Mouse (Mus musculus) MEL (cell line): Measurements from ENCODE around the gene Uqcrfs1.

Source experiments
- CTCF ChIP-seq, 3 experiments: IDR thresholded peaks in 2 of 3; conservative IDR thresholded peaks in 1 of 3; 2 replicates each; pipeline ENCODE4 v1.5.1; 2011 to 2012; ENCODE audit warnings: low read length in 3 of 3, low read depth in 2 of 3, mild to moderate bottlenecking in 2 of 3, improper control_type of control experiment in 1 of 3, inconsistent platforms in 1 of 3, mixed read lengths in 1 of 3, moderate library complexity in 1 of 3; ENCODE audit not compliant: control insufficient read depth in 1 of 3, insufficient read depth in 1 of 3, poor library complexity in 1 of 3, severe bottlenecking in 1 of 3
- ETS1 ChIP-seq: IDR thresholded peaks from 2 replicates; pipeline ENCODE4 v1.6.1; 2012; ENCODE audit warnings: low read depth, mild to moderate bottlenecking, inconsistent platforms, low read length, improper control_type of control experiment, moderate library complexity
- GABPA ChIP-seq: IDR thresholded peaks from 2 replicates; pipeline ENCODE4 v1.6.1; 2012; ENCODE audit warnings: low read depth, mild to moderate bottlenecking, inconsistent platforms, low read length, improper control_type of control experiment, moderate library complexity
- GATA1 ChIP-seq: IDR thresholded peaks from 2 replicates; pipeline ENCODE4 v1.6.1; 2011; ENCODE audit warnings: low read depth, low read length, improper control_type of control experiment
- MAZ ChIP-seq: IDR thresholded peaks from 2 replicates; pipeline ENCODE4 v1.6.1; 2012; ENCODE audit warnings: low read depth, mild to moderate bottlenecking, inconsistent platforms, low read length, improper control_type of control experiment
- NRF1 ChIP-seq: IDR thresholded peaks from 2 replicates; pipeline ENCODE4 v1.6.1; 2014; ENCODE audit warnings: low read depth, mild to moderate bottlenecking, inconsistent platforms, low read length, improper control_type of control experiment, moderate library complexity; ENCODE audit not compliant: poor library complexity, insufficient read depth, severe bottlenecking
- POLR2A ChIP-seq, 2 experiments: IDR thresholded peaks; 2 replicates each; pipeline ENCODE4 v1.6.1; 2011 to 2012; ENCODE audit warnings: low read length in 2 of 2, mild to moderate bottlenecking in 2 of 2, control low read depth in 1 of 2, improper control_type of control experiment in 1 of 2, low read depth in 1 of 2, moderate library complexity in 1 of 2; ENCODE audit not compliant: control insufficient read depth in 1 of 2, insufficient read depth in 1 of 2, poor library complexity in 1 of 2
- POLR2AphosphoS2 ChIP-seq: IDR thresholded peaks from 2 replicates; pipeline ENCODE4 v1.6.1; 2011; ENCODE audit warnings: low read length, improper control_type of control experiment
- TAL1 ChIP-seq: IDR thresholded peaks from 2 replicates; pipeline ENCODE4 v1.6.1; 2012; ENCODE audit warnings: mild to moderate bottlenecking, inconsistent platforms, low read length, moderate library complexity, mixed read lengths
- USF1 ChIP-seq: IDR thresholded peaks from 2 replicates; pipeline ENCODE4 v1.6.1; 2014; ENCODE audit warnings: low read depth, mild to moderate bottlenecking, inconsistent platforms, low read length, improper control_type of control experiment, moderate library complexity
- ZC3H11A ChIP-seq: IDR thresholded peaks from 2 replicates; pipeline ENCODE4 v1.6.1; 2012; ENCODE audit warnings: low read depth, mild to moderate bottlenecking, inconsistent platforms, low read length, improper control_type of control experiment

DNA sequence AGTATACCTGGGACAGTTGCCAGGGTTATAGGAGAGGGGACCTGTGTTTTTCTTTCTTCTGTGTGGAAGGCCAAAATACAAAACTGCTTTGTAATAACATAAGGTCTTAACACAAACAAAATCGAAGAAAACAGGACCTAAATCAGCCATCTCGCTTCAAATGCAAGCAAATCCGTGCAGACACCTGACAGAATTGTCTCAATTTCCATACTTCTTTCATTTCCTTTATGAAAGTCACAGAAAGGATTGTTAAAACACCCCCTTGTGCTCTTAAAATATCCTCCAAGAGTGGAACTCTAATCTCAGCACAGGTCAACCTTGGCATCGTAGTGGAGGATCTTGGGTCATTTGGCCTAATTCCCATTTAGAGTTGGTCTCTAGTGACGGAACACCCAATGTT, 14.9 kb upstream of the Uqcrfs1 start:
- no peak for TF ChIP-seq CTCF (IDR thresholded peaks at IDR 0.05 in 2 of 3, conservative IDR thresholded peaks at IDR 0.05 in 1 of 3; ENCODE audit: control insufficient read depth in 1 of 3, insufficient read depth in 1 of 3, low read depth in 2 of 3, low read length in 3 of 3, poor library complexity in 1 of 3, severe bottlenecking in 1 of 3)
- TF ChIP-seq GATA1 = no peak
- no peak for TF ChIP-seq NRF1
- no peak for TF ChIP-seq USF1
- TF ChIP-seq GABPA = no peak
- no peak for TF ChIP-seq POLR2AphosphoS2
- no peak for TF ChIP-seq TAL1
- TF ChIP-seq ZC3H11A = no peak
- no peak for TF ChIP-seq POLR2A (IDR thresholded peaks at IDR 0.05; ENCODE audit: control insufficient read depth in 1 of 2, insufficient read depth in 1 of 2, low read depth in 1 of 2, low read length in 2 of 2, poor library complexity in 1 of 2)
- TF ChIP-seq MAZ = no peak
- no peak for TF ChIP-seq ETS1
